Mouse (Mus musculus) ES-Bruce4 (cell line): ENCODE data around the gene Sbf2. TPM values are rescaled to one million over a fixed set of nuclear protein-coding genes. Genes with fewer than 3 reads are reported as not detected.

Experiments
- H3K27ac ChIP-seq: 2 replicates; pipeline ENCODE4 v1.5.1; 2012; ENCODE audit warnings: low read length, inconsistent platforms; ENCODE audit not compliant: insufficient read depth
- H3K27me3 ChIP-seq: 2 replicates; pipeline ENCODE4 v1.6.1; 2012; ENCODE audit warnings: mild to moderate bottlenecking, low read length, inconsistent platforms; ENCODE audit not compliant: control insufficient read depth, poor library complexity, insufficient read depth, severe bottlenecking
- H3K36me3 ChIP-seq: 2 replicates; pipeline ENCODE4 v1.6.1; 2012; ENCODE audit warnings: inconsistent platforms, mild to moderate bottlenecking, low read length, moderate library complexity; ENCODE audit not compliant: control insufficient read depth, poor library complexity, insufficient read depth, severe bottlenecking
- H3K4me1 ChIP-seq: one replicate; pipeline ENCODE4 v1.8.1; 2011; ENCODE audit warnings: low read length; ENCODE audit not compliant: control insufficient read depth, insufficient read depth
- H3K4me3 ChIP-seq: 2 replicates; pipeline ENCODE4 v1.5.1; 2011; ENCODE audit warnings: low read depth, mild to moderate bottlenecking, low read length
- H3K9ac ChIP-seq: 2 replicates; pipeline ENCODE4 v1.6.1; 2012; ENCODE audit warnings: low read depth, mild to moderate bottlenecking, inconsistent platforms; ENCODE audit not compliant: poor library complexity, severe bottlenecking
- H3K9me3 ChIP-seq: replicated peaks from 2 replicates; pipeline ENCODE4 v1.6.1; 2012; ENCODE audit warnings: mild to moderate bottlenecking, low read length, inconsistent platforms; ENCODE audit not compliant: control insufficient read depth, poor library complexity, insufficient read depth, severe bottlenecking
- CTCF ChIP-seq: IDR thresholded peaks from one replicate; pipeline ENCODE4 v1.8.1; 2011; ENCODE audit warnings: low read depth, low read length
- EP300 ChIP-seq: IDR thresholded peaks from 2 replicates; pipeline ENCODE4 v1.6.1; 2011; ENCODE audit warnings: low read depth, low read length; ENCODE audit not compliant: insufficient read depth
- POLR2A ChIP-seq: IDR thresholded peaks from one replicate; pipeline ENCODE4 v1.8.1; 2011; ENCODE audit warnings: low read length; ENCODE audit not compliant: insufficient read depth
- polyA plus RNA-seq: library from polyadenylated mRNA; stranded (reverse); fragments of >200 nt; gene quantifications from 2 replicates; pipeline ENCODE4 v1.2.4, GENCODE M21; 2011; ENCODE audit warnings: low read depth; ENCODE audit not compliant: missing spikeins, insufficient read depth, insufficient read length

The Sbf2 gene
- polyA plus RNA-seq, 1 experiment: 65.5 TPM

- no peaks in the 10 kb centered on the region for H3K9me3 ChIP-seq
- peaks cover 9% of the 10 kb centered on the region; the same call in 1 of the 2 replicates for H3K36me3 ChIP-seq
- TF ChIP-seq POLR2A (no peak), EP300 (no peak), CTCF (no peak)
- H3K4me1 ChIP-seq: no peaks in the 10 kb centered on the region
- H3K4me3 ChIP-seq: no peak overlapping the region
- H3K9ac ChIP-seq: no peak overlapping the region
- no peak overlapping the region for H3K27ac ChIP-seq
- no peaks in the 10 kb centered on the region for H3K27me3 ChIP-seq
These were observed 331.9 kb downstream of the Sbf2 start for GRCm38 (mm10) chr7:110282797-110283196.

GRCm38 (mm10) chr7:110281435-110282256 lies 333.1 kb downstream of the Sbf2 start:
- Histone ChIP-seq H3K9ac (no peak overlapping the region), H3K27ac (no peak overlapping the region), H3K4me1 (no peaks in the 10 kb centered on the region), H3K36me3 (peaks cover 9% of the 10 kb centered on the region; the same call in 1 of the 2 replicates), H3K9me3 (no peaks in the 10 kb centered on the region), H3K27me3 (no peaks in the 10 kb centered on the region), H3K4me3 (no peak overlapping the region)
- no peak for TF ChIP-seq EP300
- TF ChIP-seq POLR2A: no peak
- TF ChIP-seq CTCF: no peak

- no peaks in the 10 kb centered on the region for H3K9me3 ChIP-seq
- peaks cover 14% of the 10 kb centered on the region for H3K36me3 ChIP-seq
- H3K4me1 ChIP-seq: no peaks in the 10 kb centered on the region
- no peak for TF ChIP-seq POLR2A
- TF ChIP-seq CTCF: no peak
- TF ChIP-seq EP300: no peak
- no peak overlapping the region for H3K4me3 ChIP-seq
- H3K27ac ChIP-seq: no peak overlapping the region
- H3K27me3 ChIP-seq: no peaks in the 10 kb centered on the region
- H3K9ac ChIP-seq: no peak overlapping the region
These were observed 335.5 kb downstream of the Sbf2 start for GRCm38 (mm10) chr7:110279183-110279582.

GRCm38 (mm10) chr7:110277734-110278245 lies 336.9 kb downstream of the Sbf2 start:
- no peak for TF ChIP-seq CTCF
- H3K4me3 ChIP-seq: no peak overlapping the region
- no peak overlapping the region for H3K9ac ChIP-seq
- no peaks in the 10 kb centered on the region for H3K27me3 ChIP-seq
- H3K4me1 ChIP-seq: no peaks in the 10 kb centered on the region
- no peaks in the 10 kb centered on the region for H3K9me3 ChIP-seq
- no peak overlapping the region for H3K27ac ChIP-seq
- H3K36me3 ChIP-seq: peaks cover 16% of the 10 kb centered on the region

- no peak overlapping the region for H3K27ac ChIP-seq
- no peaks in the 10 kb centered on the region for H3K9me3 ChIP-seq
- H3K36me3 ChIP-seq: peaks cover 7% of the 10 kb centered on the region; the same call in 1 of the 2 replicates
- no peak overlapping the region for H3K9ac ChIP-seq
- no peaks in the 10 kb centered on the region for H3K4me1 ChIP-seq
- no peaks in the 10 kb centered on the region for H3K27me3 ChIP-seq
- TF ChIP-seq EP300 (no peak), CTCF (peak; percentile 49)
- no peak overlapping the region for H3K4me3 ChIP-seq
These were observed 342.3 kb downstream of the Sbf2 start for GRCm38 (mm10) chr7:110272434-110272833.

- no peaks in the 10 kb centered on the region for H3K4me1 ChIP-seq
- TF ChIP-seq CTCF (no peak), POLR2A (no peak)
- H3K36me3 ChIP-seq: peaks cover 7% of the 10 kb centered on the region; the same call in 1 of the 2 replicates
- H3K9me3 ChIP-seq: no peaks in the 10 kb centered on the region
- no peak overlapping the region for H3K4me3 ChIP-seq
- H3K27me3 ChIP-seq: no peaks in the 10 kb centered on the region
- H3K27ac ChIP-seq: no peak overlapping the region
- no peak overlapping the region for H3K9ac ChIP-seq
These were observed 342.9 kb downstream of the Sbf2 start for GRCm38 (mm10) chr7:110271814-110272213.
